Mouse (Mus musculus) lung, adult 10 weeks (tissue): ENCODE measurements around the gene Os9. TPM values are rescaled to one million over a fixed set of nuclear protein-coding genes. Genes with fewer than 3 reads are reported as not detected.

Source experiments
- polyA plus RNA-seq: library from polyadenylated mRNA; stranded (reverse); fragments of 350-450 nt; fragmentation: Illumina TruSeq; extraction: RNeasy Lipid Tissue Mini Kit (QIAGEN cat#74804); gene quantifications from one replicate; pipeline ENCODE4 v1.2.3, GENCODE M21; 2014; ENCODE audit warnings: low read depth, low replicate concordance; ENCODE audit not compliant: insufficient read depth

The Os9 gene
- polyA plus RNA-seq: 76.6 TPM

DNA sequence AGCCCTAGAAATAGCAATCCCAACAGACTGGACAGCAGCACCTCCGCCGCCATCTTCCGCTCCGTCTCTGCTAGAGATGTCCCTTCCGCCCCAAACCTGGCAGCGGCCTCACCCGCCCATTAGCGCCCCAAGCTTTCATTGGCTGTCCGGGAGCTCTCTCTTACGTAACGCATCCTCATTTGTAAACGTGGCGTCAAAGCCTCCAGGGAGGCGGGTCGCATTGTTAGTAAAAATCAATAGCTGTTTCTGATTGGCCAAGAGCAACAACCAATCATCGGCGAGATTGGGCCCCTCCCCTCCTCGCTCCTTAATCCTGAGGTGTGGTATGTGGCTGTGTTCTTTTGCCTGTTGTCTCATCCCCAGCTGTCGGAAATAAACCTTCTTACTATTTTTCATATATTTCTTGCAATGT lies at the start of gene Os9:
TSS of gene Os9 (minus strand) at position 66 of the 412 bp plus-strand sequence.

DNA sequence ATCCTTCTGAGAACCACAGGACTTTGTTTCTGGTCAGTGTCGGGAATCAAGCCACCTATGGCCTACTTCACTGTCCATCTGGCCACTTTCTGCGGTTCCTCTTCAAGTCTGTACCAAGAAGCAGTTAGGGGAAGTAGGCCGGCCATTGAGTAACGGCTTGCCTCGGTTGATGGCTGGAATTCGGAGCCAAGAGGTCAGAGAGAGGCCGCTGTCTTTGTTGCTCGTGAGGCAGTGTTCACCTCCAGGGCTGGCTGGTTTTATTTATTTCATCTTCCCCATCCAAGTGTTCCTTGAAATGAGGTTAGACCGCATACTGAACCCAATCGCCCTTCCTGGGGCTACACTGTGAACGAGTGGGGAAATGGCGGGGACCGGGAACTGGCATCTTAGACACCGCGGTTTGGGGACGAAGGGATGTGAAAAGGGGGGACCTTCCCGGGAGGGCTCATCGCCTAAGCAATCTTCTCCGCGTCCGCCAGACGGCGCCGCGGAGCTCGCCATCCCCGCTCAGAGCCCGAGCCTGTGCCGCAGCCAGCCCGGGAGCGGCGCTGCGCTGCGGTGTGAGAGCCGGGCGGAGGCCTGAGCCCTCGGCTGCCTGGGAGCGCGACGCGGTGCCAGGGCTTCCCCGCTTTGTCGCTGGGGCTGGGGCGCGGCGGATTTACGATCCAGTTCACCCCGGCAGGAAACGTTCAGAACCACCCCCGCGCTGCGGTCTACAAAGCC lies 43.9 kb upstream of the Os9 start, which contains the start of gene B4galnt1:
TSS of gene B4galnt1 (plus strand) at position 595 of the 723 bp plus-strand sequence.

DNA sequence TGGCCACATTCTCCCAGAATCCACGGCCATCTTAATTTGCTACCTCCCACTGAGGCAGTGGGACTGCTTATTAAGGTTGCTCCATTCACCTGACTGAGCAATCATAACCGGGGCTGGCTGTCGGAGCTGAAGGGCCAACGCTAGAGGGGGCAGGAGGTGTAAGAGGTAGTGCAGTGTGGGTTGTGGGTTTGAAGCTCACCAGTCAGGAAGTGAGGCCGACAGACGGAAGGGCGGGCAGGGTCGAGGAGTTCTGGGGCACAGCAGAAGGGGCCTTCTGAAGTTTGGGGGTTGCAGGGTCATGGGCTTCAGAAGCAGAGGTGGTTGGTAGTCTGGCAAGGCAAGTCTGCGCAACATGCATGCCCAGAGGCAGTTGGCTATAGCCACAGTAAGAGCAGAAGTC lies 45.9 kb downstream of the Os9 start, which contains the start of gene Agap2:
TSS of gene Agap2 (plus strand) at position 205 of the 400 bp plus-strand sequence.

DNA sequence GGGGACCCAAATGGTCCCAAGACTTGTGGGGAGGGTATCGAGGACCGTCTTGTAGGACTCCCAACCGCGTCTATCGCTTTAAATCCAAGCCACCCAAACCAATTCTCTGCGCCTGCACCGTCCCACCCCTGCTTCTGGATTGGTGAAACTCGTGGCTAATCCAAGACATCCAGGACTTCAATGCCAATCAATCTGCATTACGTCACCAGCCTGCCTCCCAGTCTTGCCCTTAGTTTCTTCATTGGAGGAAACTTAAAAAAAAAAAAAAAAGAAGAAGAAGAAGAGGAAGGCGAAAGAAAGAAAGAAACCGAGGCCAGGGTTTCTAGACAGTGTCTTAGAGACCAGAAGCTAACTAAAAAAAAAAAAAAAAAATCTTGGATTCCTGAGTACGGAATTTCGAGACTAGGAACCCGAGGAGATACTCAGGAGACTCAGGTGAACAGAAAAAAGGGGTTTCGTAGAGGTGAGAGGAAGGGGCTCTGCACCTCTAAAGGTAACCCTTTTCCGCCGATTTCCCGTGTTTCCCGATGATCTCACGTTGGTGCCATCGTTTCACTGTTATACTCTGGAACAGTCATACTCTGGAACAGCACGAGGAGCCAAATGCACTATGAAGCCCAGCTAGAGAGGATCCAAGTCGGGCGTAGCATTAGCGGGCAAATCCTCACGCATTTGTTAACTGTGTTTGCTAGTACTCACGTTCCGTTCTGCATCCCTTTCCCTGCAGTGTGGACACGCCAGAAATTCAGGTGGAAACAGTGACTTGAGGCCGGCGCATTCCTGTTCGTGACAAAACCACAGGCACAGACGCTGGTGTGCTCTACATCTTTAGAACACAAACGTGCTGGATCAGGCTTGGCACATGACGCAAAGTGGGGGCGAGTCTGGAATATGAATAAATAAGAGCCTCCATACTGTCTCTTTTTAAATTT lies 50.5 kb downstream of the Os9 start, which contains the start of gene Tspan31:
TSS of gene Tspan31 (minus strand) at position 75 of the 932 bp plus-strand sequence.

DNA sequence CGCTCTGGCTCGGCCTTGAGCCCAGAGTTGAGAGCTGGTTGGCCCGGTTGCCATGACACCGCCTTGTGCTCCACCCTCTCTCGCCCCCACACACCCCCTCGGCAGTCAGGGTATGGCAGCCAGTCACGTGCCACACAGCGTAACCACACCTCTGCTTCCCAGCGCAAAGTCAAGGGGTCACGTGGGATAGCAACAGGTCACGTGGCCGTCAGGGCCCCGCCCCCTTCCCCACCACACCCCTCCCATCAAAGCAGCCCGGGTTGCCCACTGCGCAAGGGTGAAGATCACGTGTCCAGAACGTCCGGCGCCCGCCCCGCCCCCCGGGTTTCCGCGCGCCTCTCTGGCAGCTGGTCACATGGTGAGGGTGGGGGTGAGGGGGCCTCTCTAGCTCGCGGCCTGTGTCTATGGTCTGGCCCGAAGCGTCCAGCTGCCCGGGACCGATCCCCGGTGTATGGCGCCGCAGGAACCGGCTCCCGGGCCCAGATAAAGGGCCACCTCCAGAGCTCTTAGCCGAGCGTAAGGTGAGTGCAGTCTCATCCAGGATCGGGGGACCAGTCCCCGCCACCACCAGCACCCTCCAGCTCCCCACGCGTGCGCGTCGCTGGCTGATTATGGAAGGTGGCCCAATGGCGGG lies 57.6 kb downstream of the Os9 start, which contains the start of gene Cdk4:
TSS of gene Cdk4 (plus strand) at position 296 of the 634 bp plus-strand sequence.

DNA sequence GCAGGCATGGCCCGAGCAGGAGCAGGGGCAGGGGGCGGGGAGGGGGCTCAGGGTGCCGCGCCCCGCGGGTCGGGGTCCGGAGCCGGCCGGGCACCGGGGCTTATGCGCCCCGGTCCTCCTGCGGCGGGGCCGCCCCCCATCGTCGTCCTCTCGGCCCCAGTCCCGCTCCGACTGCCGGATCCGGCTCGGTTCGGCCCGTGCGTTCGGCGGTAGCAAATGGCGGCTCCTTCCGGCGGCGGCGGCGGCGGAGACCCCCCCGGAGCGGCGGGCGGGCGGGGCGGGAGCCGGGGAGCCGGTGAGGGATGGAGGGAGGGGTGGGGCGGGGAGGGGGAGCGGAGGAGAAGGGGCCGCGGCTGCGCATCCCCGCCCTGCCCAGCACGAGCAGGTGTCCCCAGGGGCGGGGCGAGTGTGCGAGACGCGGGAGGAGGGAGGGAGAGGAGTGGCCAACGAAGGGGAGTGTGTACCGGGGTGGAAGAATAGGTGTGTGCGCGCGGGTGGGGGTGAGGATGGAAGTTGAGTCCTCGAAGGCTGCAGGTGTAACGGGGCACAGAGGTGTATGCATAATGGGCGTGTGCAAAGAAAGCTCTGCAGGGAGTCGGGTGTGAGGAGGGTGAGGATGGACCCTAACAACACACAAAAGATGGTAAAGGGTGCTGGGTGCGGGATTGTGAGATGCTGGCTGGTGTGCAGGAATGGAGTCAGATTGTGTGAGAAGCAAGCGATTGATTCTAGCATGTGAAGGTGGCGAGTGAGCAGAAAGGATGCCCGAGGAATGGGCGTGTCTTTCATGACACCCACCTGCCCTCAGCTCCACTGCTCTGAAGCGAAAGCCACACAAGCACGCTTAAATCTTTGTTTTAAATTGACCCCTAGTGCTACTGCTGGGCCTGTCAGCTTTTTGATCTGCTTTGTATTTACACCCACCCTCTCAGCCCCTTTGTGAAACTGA lies 60.7 kb downstream of the Os9 start, which contains the start of gene March9:
TSS of gene March9 (minus strand) at position 217 of the 949 bp plus-strand sequence.

DNA sequence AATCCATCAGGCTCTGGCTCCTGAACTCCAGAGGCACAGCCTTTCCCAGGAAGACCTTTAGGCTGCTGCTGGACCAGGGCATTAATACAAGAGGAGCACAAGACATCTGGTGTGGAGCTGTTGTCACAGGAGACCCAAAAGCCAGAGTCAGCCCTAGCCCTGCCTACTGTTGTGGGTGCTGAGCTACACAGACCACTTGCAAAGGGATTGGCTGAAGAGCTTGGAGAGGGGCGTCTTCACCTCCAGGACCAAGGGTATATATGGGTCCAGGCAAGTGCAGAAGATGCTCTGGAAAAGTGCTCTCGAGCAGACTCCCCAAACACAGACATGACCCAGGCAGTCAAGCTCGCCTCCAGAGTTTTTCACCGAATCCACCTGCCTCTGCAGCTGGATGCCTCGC lies 73.0 kb downstream of the Os9 start, which contains the start of gene Cyp27b1:
TSS of gene Cyp27b1 (plus strand) at position 297 of the 400 bp plus-strand sequence.

Other genes with a start within 250 kb of the Os9 start
- 4.4 TPM for gene Atp23, start 219.8 kb downstream of the Os9 start, polyA plus RNA-seq
- gene Ctdsp2, start 142.4 kb downstream of the Os9 start, polyA plus RNA-seq: 93.4 TPM
- gene Avil, start 120.4 kb downstream of the Os9 start, polyA plus RNA-seq: 0.45 TPM
- 19.3 TPM for gene Tsfm, start 90.3 kb downstream of the Os9 start, polyA plus RNA-seq
- 12.1 TPM for gene Mettl1, start 79.7 kb downstream of the Os9 start, polyA plus RNA-seq
- not detected for gene Eef1akmt3, start 79.6 kb downstream of the Os9 start, polyA plus RNA-seq
- gene Cyp27b1, start 72.9 kb downstream of the Os9 start, polyA plus RNA-seq: not detected
- gene March9, start 60.9 kb downstream of the Os9 start, polyA plus RNA-seq: 2.7 TPM
- gene Cdk4, start 57.6 kb downstream of the Os9 start, polyA plus RNA-seq: 183 TPM
- 71.3 TPM for gene Tspan31, start 50.9 kb downstream of the Os9 start, polyA plus RNA-seq
- gene Agap2, start 45.8 kb downstream of the Os9 start, polyA plus RNA-seq: 2.7 TPM
- gene B4galnt1, start 44.1 kb upstream of the Os9 start, polyA plus RNA-seq: 44.3 TPM
- 0.32 TPM for gene Slc26a10, start 59.5 kb upstream of the Os9 start, polyA plus RNA-seq
- 19.5 TPM for gene Arhgef25, start 69.0 kb upstream of the Os9 start, polyA plus RNA-seq
- gene Dtx3, start 74.6 kb upstream of the Os9 start, polyA plus RNA-seq: 38.5 TPM
- gene Pip4k2c, start 90.5 kb upstream of the Os9 start, polyA plus RNA-seq: 29.9 TPM
- gene Kif5a, start 142.2 kb upstream of the Os9 start, polyA plus RNA-seq: 0.23 TPM
- 112 TPM for gene Dctn2, start 145.2 kb upstream of the Os9 start, polyA plus RNA-seq
- gene Mbd6, start 167.9 kb upstream of the Os9 start, polyA plus RNA-seq: 13.4 TPM
- gene Mars, start 190.7 kb upstream of the Os9 start, polyA plus RNA-seq: 39.4 TPM
- 17.6 TPM for gene Arhgap9, start 200.8 kb upstream of the Os9 start, polyA plus RNA-seq
- 1.4 TPM for gene Gli1, start 220.8 kb upstream of the Os9 start, polyA plus RNA-seq
- not detected for gene Inhbe, start 233.3 kb upstream of the Os9 start, polyA plus RNA-seq
- not detected for gene Inhbc, start 249.3 kb upstream of the Os9 start, polyA plus RNA-seq